Mouse (Mus musculus): ENCODE measurements around the gene Myrfl. TPM values are rescaled to one million over a fixed set of nuclear protein-coding genes. Genes with fewer than 3 reads are reported as not detected.

The Myrfl gene
- polyA plus RNA-seq, 1 experiment from 2014 or later = 9.4 TPM

DNA sequence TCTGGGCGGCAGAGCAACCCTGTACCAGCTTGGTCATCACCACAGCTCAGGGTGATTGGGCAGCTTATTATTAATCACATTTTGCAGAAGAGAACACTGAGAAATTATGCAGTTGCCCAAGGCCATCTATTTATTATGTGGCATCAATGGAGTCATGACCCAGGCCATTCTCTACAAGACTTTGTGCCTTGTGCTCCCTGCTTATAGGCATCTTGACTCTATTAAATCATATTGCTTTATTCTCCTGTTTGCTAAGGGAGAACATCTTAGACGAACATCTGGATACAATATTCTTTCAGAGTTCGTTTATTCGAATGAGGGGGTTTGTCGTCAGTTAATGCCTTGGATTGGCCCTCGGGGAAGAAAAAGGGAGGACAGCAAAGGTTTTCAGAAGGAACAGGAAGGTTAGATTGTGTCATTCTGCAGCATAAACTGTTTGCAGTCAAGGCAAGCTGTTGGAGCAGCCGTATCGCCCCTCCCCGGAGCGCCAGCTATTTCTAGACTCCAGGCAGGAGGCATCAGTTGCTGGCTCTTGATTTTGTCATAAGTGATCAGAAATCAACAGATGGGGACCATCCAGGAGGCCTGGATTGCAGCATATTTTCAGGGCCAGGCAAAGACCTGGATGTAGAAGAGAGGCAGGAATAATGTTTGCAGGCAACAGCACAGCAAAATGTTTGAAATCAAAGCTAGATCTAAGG lies 140.7 kb downstream of the Myrfl start:
- H3K4me3 ChIP-seq (ENCODE audit: low read length) = no peak overlapping the region
- no peak overlapping the region for H3K27ac ChIP-seq (ENCODE audit: low read length)
- H3K9ac ChIP-seq (ENCODE audit: low read depth, low read length) = no peak overlapping the region
- 53% methylated on average over 10 of the region's 10 CpGs for WGBS
- no peak for ATAC-seq
- H3K4me1 ChIP-seq (ENCODE audit: control insufficient read depth, insufficient read depth, low read length) = no peaks in the 10 kb centered on the region
- no peak overlapping the region for H3K4me2 ChIP-seq (ENCODE audit: low read depth, low read length)
- no peaks in the 10 kb centered on the region for H3K36me3 ChIP-seq (ENCODE audit: control insufficient read depth, insufficient read depth, low read length)
- H3K9me3 ChIP-seq (ENCODE audit: control insufficient read depth, low read length) = no peaks in the 10 kb centered on the region
- no peaks in the 10 kb centered on the region for H3K27me3 ChIP-seq (replicated peaks; ENCODE audit: control insufficient read depth, insufficient read depth, low read length)

DNA sequence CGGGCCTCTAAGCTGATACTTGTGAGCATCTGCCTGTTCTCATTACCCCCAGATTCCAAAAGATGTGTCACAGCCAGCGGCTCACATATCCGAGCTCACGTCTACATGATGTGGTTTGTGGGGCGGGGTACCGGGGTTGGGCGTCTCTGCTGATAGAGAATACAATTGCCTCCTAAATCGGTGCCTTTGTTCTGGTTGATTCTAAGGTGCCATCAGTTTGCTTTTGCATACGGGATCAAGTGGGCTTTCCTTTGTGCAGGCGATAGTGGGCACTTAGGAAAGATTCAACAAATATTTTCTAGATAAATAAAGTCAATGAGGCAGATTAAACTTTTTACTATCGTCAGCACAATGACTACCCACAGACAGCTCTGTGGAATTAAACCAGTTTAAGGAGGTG lies 141.8 kb downstream of the Myrfl start:
- Histone ChIP-seq H3K27me3 (replicated peaks; ENCODE audit: control insufficient read depth, insufficient read depth, low read length) (no peaks in the 10 kb centered on the region), H3K9me3 (ENCODE audit: control insufficient read depth, low read length) (no peaks in the 10 kb centered on the region)

GRCm38 (mm10) chr10:116750895-116751294 lies 145.8 kb downstream of the Myrfl start:
- Histone ChIP-seq H3K4me1 (ENCODE audit: control insufficient read depth, insufficient read depth, low read length) (no peaks in the 10 kb centered on the region), H3K27me3 (replicated peaks; ENCODE audit: control insufficient read depth, insufficient read depth, low read length) (no peaks in the 10 kb centered on the region), H3K9me3 (ENCODE audit: control insufficient read depth, low read length) (0 out of 2 replicates have a peak, but pooled peaks cover 4% of the 10 kb centered on the region), H3K4me2 (ENCODE audit: low read depth, low read length) (no peak overlapping the region), H3K4me3 (ENCODE audit: low read length) (no peak overlapping the region), H3K36me3 (ENCODE audit: control insufficient read depth, insufficient read depth, low read length) (no peaks in the 10 kb centered on the region), H3K27ac (ENCODE audit: low read length) (no peak overlapping the region), H3K9ac (ENCODE audit: low read depth, low read length) (no peak overlapping the region)
- no peak for ATAC-seq
- WGBS = 70% methylated on average over 14 of the region's 14 CpGs

More for the DNA sequence above, 141.8 kb downstream of the Myrfl start:
- Histone ChIP-seq H3K4me3 (ENCODE audit: low read length) (no peak overlapping the region), H3K4me2 (ENCODE audit: low read depth, low read length) (no peak overlapping the region), H3K9ac (ENCODE audit: low read depth, low read length) (no peak overlapping the region), H3K27ac (ENCODE audit: low read length) (no peak overlapping the region), H3K4me1 (ENCODE audit: control insufficient read depth, insufficient read depth, low read length) (no peaks in the 10 kb centered on the region), H3K36me3 (ENCODE audit: control insufficient read depth, insufficient read depth, low read length) (no peaks in the 10 kb centered on the region)
- WGBS = 67% methylated on average over 11 of the region's 11 CpGs
- no peak for ATAC-seq

DNA sequence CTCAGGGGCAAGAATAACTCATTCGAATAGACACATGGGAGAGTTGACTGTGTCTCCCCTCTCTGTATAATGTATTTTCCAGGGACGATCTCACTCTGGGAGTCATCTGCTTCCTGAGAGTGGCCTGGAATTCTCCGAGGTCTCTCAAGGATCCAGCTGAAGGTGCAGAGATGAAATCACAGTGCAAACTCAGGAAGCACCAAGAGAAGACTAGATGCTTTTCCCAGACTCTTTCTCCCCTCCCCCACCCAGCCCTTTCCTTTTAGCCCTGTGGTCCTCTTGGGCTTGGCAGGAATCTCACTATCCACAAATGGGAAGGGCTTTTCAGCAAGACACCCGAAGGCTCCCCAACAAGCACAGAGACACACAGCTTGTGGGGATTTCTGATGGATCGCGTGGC lies 146.7 kb downstream of the Myrfl start:
- H3K4me1 ChIP-seq (ENCODE audit: control insufficient read depth, insufficient read depth, low read length) = no peaks in the 10 kb centered on the region
- H3K27ac ChIP-seq (ENCODE audit: low read length) = no peak overlapping the region
- H3K27me3 ChIP-seq (replicated peaks; ENCODE audit: control insufficient read depth, insufficient read depth, low read length) = no peaks in the 10 kb centered on the region
- H3K36me3 ChIP-seq (ENCODE audit: control insufficient read depth, insufficient read depth, low read length) = no peaks in the 10 kb centered on the region
- no peak overlapping the region for H3K4me3 ChIP-seq (ENCODE audit: low read length)
- 73% methylated on average over 6 of the region's 6 CpGs for WGBS
- no peak for ATAC-seq
- H3K9me3 ChIP-seq (ENCODE audit: control insufficient read depth, low read length) = 0 out of 2 replicates have a peak, but pooled peaks cover 4% of the 10 kb centered on the region
- H3K4me2 ChIP-seq (ENCODE audit: low read depth, low read length) = no peak overlapping the region
- no peak overlapping the region for H3K9ac ChIP-seq (ENCODE audit: low read depth, low read length)

GRCm38 (mm10) chr10:116748681-116749080 lies 148.0 kb downstream of the Myrfl start:
- no peaks in the 10 kb centered on the region for H3K4me1 ChIP-seq (ENCODE audit: control insufficient read depth, insufficient read depth, low read length)
- H3K9ac ChIP-seq (ENCODE audit: low read depth, low read length) = no peak overlapping the region
- H3K9me3 ChIP-seq (ENCODE audit: control insufficient read depth, low read length) = 0 out of 2 replicates have a peak, but pooled peaks cover 4% of the 10 kb centered on the region
- no peak overlapping the region for H3K4me2 ChIP-seq (ENCODE audit: low read depth, low read length)
- WGBS = 85% methylated on average over 4 of the region's 4 CpGs
- ATAC-seq = no peak
- H3K36me3 ChIP-seq (ENCODE audit: control insufficient read depth, insufficient read depth, low read length) = no peaks in the 10 kb centered on the region
- no peaks in the 10 kb centered on the region for H3K27me3 ChIP-seq (replicated peaks; ENCODE audit: control insufficient read depth, insufficient read depth, low read length)
- H3K4me3 ChIP-seq (ENCODE audit: low read length) = no peak overlapping the region
- H3K27ac ChIP-seq (ENCODE audit: low read length) = no peak overlapping the region

DNA sequence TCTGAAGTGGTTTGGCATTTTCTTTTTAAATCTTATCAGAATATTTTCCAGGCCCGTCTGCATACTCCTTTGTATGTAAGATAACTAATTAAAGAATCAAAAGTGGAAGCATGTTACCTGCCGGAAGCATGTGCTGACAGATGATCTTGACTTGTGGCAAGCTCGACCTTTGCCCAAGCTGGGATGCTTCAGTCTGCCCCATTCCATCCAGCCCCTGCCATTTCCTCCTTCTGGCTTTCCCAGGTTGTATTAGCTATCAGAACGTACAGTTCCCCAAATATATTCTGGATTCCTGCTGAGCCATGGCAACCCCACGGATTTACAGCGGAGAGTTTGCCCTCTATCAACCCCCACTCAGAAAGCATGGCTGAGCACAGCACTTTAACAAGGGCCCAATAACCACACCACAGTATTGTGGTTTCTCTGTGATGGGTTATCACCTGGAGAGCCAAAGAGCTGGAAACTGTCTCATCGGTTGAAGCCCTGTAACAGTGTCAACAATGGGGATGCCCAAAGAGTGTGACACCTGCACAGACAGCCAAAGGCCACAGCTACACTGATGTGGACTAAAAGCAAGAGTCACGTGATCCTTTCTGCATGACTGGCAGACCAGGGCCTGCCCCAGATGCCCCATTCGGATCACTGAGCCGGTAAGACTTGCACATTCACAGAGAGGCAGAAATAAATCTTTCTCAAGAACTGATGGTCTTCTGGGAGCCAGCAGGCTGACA lies 150.3 kb downstream of the Myrfl start:
- no peak for ATAC-seq
- no peak overlapping the region for H3K4me2 ChIP-seq (ENCODE audit: low read depth, low read length)
- no peaks in the 10 kb centered on the region for H3K27me3 ChIP-seq (replicated peaks; ENCODE audit: control insufficient read depth, insufficient read depth, low read length)
- 70% methylated on average over 10 of the region's 10 CpGs for WGBS
- no peaks in the 10 kb centered on the region for H3K36me3 ChIP-seq (ENCODE audit: control insufficient read depth, insufficient read depth, low read length)
- 0 out of 2 replicates have a peak, but pooled peaks cover 4% of the 10 kb centered on the region for H3K9me3 ChIP-seq (ENCODE audit: control insufficient read depth, low read length)
- H3K4me3 ChIP-seq (ENCODE audit: low read length) = no peak overlapping the region
- H3K27ac ChIP-seq (ENCODE audit: low read length) = no peak overlapping the region
- no peaks in the 10 kb centered on the region for H3K4me1 ChIP-seq (ENCODE audit: control insufficient read depth, insufficient read depth, low read length)
- no peak overlapping the region for H3K9ac ChIP-seq (ENCODE audit: low read depth, low read length)

DNA sequence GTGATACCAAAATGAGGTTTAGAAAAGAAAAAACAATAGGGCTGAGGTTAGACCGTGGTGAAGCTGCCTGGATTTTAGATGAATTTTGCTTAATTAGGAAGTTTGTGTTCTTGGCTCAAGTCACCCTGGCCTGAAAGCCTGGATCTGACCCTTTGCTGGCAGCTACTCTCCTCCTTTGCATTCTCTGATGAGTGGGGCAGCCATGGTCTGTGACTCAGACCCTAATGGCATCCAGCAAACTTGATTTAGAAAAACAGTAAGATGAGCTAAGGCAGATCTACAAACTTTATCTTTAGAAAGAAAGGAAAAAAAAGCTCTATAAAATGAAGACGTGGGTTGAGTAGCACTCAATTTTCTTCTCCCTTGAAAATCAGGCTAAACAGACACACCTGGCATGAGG lies 154.0 kb downstream of the Myrfl start:
- no peak for ATAC-seq

DNA sequence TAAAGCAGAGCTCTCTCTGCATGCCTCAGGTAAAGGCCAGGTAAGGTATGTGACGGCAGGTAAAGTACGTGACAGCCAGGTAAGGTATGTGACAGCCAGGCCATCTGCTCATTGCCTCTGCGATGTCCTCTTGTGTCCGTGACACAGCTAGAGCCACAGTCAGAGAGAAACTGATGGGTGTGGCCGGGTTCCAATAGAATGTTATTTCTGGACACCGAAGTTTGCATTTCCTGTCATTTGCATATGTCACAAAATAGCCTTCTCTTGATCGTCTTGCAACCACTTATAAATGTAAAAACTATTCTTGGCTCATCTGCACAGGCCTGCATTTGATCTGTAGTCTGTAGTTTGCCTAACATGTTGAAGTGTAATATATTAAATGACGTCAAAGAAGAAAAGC lies 154.5 kb downstream of the Myrfl start:
- H3K36me3 ChIP-seq (ENCODE audit: control insufficient read depth, insufficient read depth, low read length) = no peaks in the 10 kb centered on the region
- ATAC-seq = no peak
- WGBS = 80% methylated on average over 8 of the region's 8 CpGs

More for the DNA sequence above, 154.0 kb downstream of the Myrfl start:
- H3K4me1 ChIP-seq (ENCODE audit: control insufficient read depth, insufficient read depth, low read length) = no peaks in the 10 kb centered on the region
- H3K27ac ChIP-seq (ENCODE audit: low read length) = no peak overlapping the region
- H3K4me3 ChIP-seq (ENCODE audit: low read length) = no peak overlapping the region
- H3K9ac ChIP-seq (ENCODE audit: low read depth, low read length) = no peak overlapping the region
- no peak overlapping the region for H3K4me2 ChIP-seq (ENCODE audit: low read depth, low read length)
- H3K36me3 ChIP-seq (ENCODE audit: control insufficient read depth, insufficient read depth, low read length) = no peaks in the 10 kb centered on the region
- no peaks in the 10 kb centered on the region for H3K27me3 ChIP-seq (replicated peaks; ENCODE audit: control insufficient read depth, insufficient read depth, low read length)
- 80% methylated on average over 2 of the region's 2 CpGs for WGBS
- H3K9me3 ChIP-seq (ENCODE audit: control insufficient read depth, low read length) = no peaks in the 10 kb centered on the region

GRCm38 (mm10) chr10:116741343-116741742 lies 155.4 kb downstream of the Myrfl start:
- H3K9ac ChIP-seq (ENCODE audit: low read depth, low read length) = no peak overlapping the region
- no peak for ATAC-seq
- H3K36me3 ChIP-seq (ENCODE audit: control insufficient read depth, insufficient read depth, low read length) = no peaks in the 10 kb centered on the region
- WGBS = 48% methylated on average over 6 of the region's 6 CpGs
- no peak overlapping the region for H3K4me3 ChIP-seq (ENCODE audit: low read length)
- H3K4me1 ChIP-seq (ENCODE audit: control insufficient read depth, insufficient read depth, low read length) = no peaks in the 10 kb centered on the region
- H3K9me3 ChIP-seq (ENCODE audit: control insufficient read depth, low read length) = no peaks in the 10 kb centered on the region
- H3K27ac ChIP-seq (ENCODE audit: low read length) = no peak overlapping the region
- no peaks in the 10 kb centered on the region for H3K27me3 ChIP-seq (replicated peaks; ENCODE audit: control insufficient read depth, insufficient read depth, low read length)
- H3K4me2 ChIP-seq (ENCODE audit: low read depth, low read length) = no peak overlapping the region

More for the DNA sequence above, 154.5 kb downstream of the Myrfl start:
- no peaks in the 10 kb centered on the region for H3K9me3 ChIP-seq (ENCODE audit: control insufficient read depth, low read length)
- no peaks in the 10 kb centered on the region for H3K27me3 ChIP-seq (replicated peaks; ENCODE audit: control insufficient read depth, insufficient read depth, low read length)
- no peak overlapping the region for H3K27ac ChIP-seq (ENCODE audit: low read length)
- no peaks in the 10 kb centered on the region for H3K4me1 ChIP-seq (ENCODE audit: control insufficient read depth, insufficient read depth, low read length)
- H3K4me2 ChIP-seq (ENCODE audit: low read depth, low read length) = no peak overlapping the region
- H3K9ac ChIP-seq (ENCODE audit: low read depth, low read length) = no peak overlapping the region
- H3K4me3 ChIP-seq (ENCODE audit: low read length) = no peak overlapping the region

All from intestine, embryonic 16.5 days (tissue).